Comparison of ENCODE assay signal across 13 mouse cellular contexts in the genomic region with DNA sequence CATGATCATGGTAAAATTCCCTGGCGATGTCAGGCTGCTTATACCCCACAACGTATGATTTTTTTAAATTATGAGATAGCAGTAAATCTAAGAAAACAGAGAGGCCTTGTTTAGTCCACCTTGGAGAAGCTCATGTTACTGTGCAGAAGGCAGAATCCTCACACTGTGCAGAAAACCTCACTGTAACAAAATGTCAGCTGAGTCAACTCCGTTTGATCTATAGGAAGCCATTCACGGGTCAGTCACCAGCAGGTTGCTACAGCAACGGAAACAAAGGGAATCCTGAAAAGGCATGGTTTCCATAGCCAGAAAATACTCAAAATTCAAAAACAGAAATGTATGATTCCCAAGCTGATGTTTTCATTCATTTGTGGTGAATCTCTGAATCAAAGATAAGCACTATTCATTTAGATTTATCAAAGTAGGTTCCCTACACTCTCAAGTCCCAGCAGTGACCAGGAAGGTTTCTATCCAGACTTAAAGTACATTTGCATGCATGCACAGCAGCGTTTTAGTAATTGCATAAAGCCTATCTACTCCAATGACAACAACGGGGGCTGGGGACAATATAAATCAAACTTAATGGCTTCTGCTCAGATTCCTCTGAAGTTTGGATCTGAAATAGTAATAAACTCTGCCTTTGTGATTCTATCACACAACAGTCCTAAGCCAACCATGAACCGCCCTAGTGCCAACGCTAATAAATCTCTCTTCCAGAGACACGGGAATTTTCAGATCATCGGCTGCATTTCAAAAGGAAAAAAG. TPM values are rescaled to one million over a fixed set of nuclear protein-coding genes. Genes with fewer than 3 reads are reported as not detected.
DNase-seq lines count a peak whose midpoint lies in the region; ATAC-seq lines count a peak whose summit lies in the region.
"Had no signal": no experiment of that assay in that cellular context is flagged by ENCODE, and none has a peak within 500 bp of the region (broad histone marks: within the 10 kb centered on the region; RNA-seq: fewer than 3 reads in every experiment).

No protein-coding gene starts in this region.

- ATAC-seq in forebrain, embryonic 11.5 days (replicated peaks; ENCODE audit: low FRiP score), result peak; percentile 87
- no peak for ATAC-seq in forebrain, embryonic 15.5 days (replicated peaks)
- peak; percentile 87 for ATAC-seq in hindbrain, embryonic 14.5 days (ENCODE audit: low FRiP score)
- ATAC-seq in midbrain, embryonic 16.5 days, result peak; percentile 93

- no peak for DNase-seq in forebrain, embryonic 11.5 days (ENCODE audit: low spot score)
- peak; percentile 75 for DNase-seq in embryo, embryonic 10 days (ENCODE audit: low spot score)
- peak; percentile 69 for DNase-seq in hindbrain, embryonic 14.5 days (ENCODE audit: low spot score)
- no peak for DNase-seq in spleen, adult 12 weeks (ENCODE audit: low spot score)
- no peak for DNase-seq in cerebellum, adult 11 months
- no peak for DNase-seq in thymus, postnatal 4 days
- DNase-seq: heart, adult 2 months; layer of hippocampus, adult 9-11 months; lung, postnatal 10 days had no signal

- no peaks in the 10 kb centered on the region for H3K36me3 ChIP-seq in forebrain, embryonic 11.5 days (ENCODE audit: control insufficient read depth, insufficient read depth, low read length)
- no peaks in the 10 kb centered on the region for H3K36me3 ChIP-seq in forebrain, embryonic 15.5 days
- no peaks in the 10 kb centered on the region for H3K36me3 ChIP-seq in hindbrain, embryonic 14.5 days (replicated peaks; ENCODE audit: control insufficient read depth, insufficient read depth)
- no peaks in the 10 kb centered on the region for H3K36me3 ChIP-seq in midbrain, embryonic 16.5 days (ENCODE audit: control insufficient read depth, insufficient read depth, low read length)
- H3K36me3 ChIP-seq: stomach, embryonic 15.5 days had no signal

- H3K9me3 ChIP-seq in forebrain, embryonic 11.5 days (ENCODE audit: control insufficient read depth, low read length), result no peaks in the 10 kb centered on the region
- H3K9me3 ChIP-seq in forebrain, embryonic 15.5 days, result no peaks in the 10 kb centered on the region
- H3K9me3 ChIP-seq in hindbrain, embryonic 14.5 days (ENCODE audit: control insufficient read depth, low read length), result no peaks in the 10 kb centered on the region
- no peaks in the 10 kb centered on the region for H3K9me3 ChIP-seq in midbrain, embryonic 16.5 days (replicated peaks; ENCODE audit: control insufficient read depth, low read length, poor library complexity, severe bottlenecking)
- H3K9me3 ChIP-seq: stomach, embryonic 15.5 days had no signal

- no peak overlapping the region for H3K4me2 ChIP-seq in forebrain, embryonic 11.5 days (ENCODE audit: low read depth, low read length, severe bottlenecking)
- no peak overlapping the region for H3K4me2 ChIP-seq in forebrain, embryonic 15.5 days (replicated peaks)
- 0 out of 2 replicates have a peak overlapping the region, but pooled peaks have one; percentile 7 for H3K4me2 ChIP-seq in hindbrain, embryonic 14.5 days (replicated peaks)
- no peak overlapping the region for H3K4me2 ChIP-seq in midbrain, embryonic 16.5 days (ENCODE audit: low read length)
- H3K4me2 ChIP-seq: stomach, embryonic 15.5 days had no signal

- no peak overlapping the region for H3K4me3 ChIP-seq in forebrain, embryonic 11.5 days (ENCODE audit: low read depth, low read length)
- H3K4me3 ChIP-seq in forebrain, embryonic 15.5 days, result no peak overlapping the region
- H3K4me3 ChIP-seq in hindbrain, embryonic 14.5 days (replicated peaks; ENCODE audit: low read length), result no peak overlapping the region
- H3K4me3 ChIP-seq in midbrain, embryonic 16.5 days (ENCODE audit: low read depth, low read length), result no peak overlapping the region
- H3K4me3 ChIP-seq: heart, adult 2 months; myocyte; stomach, embryonic 15.5 days had no signal

- 68% methylated on average over 11 of the region's 11 CpGs for WGBS in forebrain, embryonic 11.5 days
- WGBS in forebrain, embryonic 15.5 days, result 47% methylated on average over 11 of the region's 11 CpGs
- 31% methylated on average over 11 of the region's 11 CpGs for WGBS in hindbrain, embryonic 14.5 days
- 38% methylated on average over 11 of the region's 11 CpGs for WGBS in midbrain, embryonic 16.5 days

- no peak overlapping the region for H3K9ac ChIP-seq in forebrain, embryonic 11.5 days (ENCODE audit: low read length)
- no peak overlapping the region for H3K9ac ChIP-seq in forebrain, embryonic 15.5 days (replicated peaks)
- H3K9ac ChIP-seq in hindbrain, embryonic 14.5 days, result no peak overlapping the region
- no peak overlapping the region for H3K9ac ChIP-seq in midbrain, embryonic 16.5 days (ENCODE audit: low read depth, low read length)
- H3K9ac ChIP-seq: stomach, embryonic 15.5 days had no signal

- peaks cover 5% of the 10 kb centered on the region; the same call in 1 of the 2 replicates for H3K4me1 ChIP-seq in forebrain, embryonic 11.5 days (replicated peaks; ENCODE audit: control insufficient read depth, insufficient read depth, low read length)
- H3K4me1 ChIP-seq in forebrain, embryonic 15.5 days, result no peaks in the 10 kb centered on the region
- H3K4me1 ChIP-seq in hindbrain, embryonic 14.5 days (replicated peaks; ENCODE audit: control insufficient read depth, insufficient read depth, low read length), result peaks cover 15% of the 10 kb centered on the region
- H3K4me1 ChIP-seq in midbrain, embryonic 16.5 days (ENCODE audit: control insufficient read depth, insufficient read depth, low read length), result peaks cover 14% of the 10 kb centered on the region
- H3K4me1 ChIP-seq: stomach, embryonic 15.5 days had no signal

- no peak overlapping the region for H3K27ac ChIP-seq in forebrain, embryonic 11.5 days (ENCODE audit: low read depth, low read length)
- H3K27ac ChIP-seq in forebrain, embryonic 15.5 days (replicated peaks), result no peak overlapping the region
- peak overlapping the region; percentile 16; the same call in 1 of the 2 replicates for H3K27ac ChIP-seq in hindbrain, embryonic 14.5 days
- H3K27ac ChIP-seq in midbrain, embryonic 16.5 days (ENCODE audit: low read length), result peak overlapping the region; percentile 10; the same call in 1 of the 2 replicates
- H3K27ac ChIP-seq: heart, adult 2 months; stomach, embryonic 15.5 days had no signal

- H3K27me3 ChIP-seq in forebrain, embryonic 11.5 days (ENCODE audit: control insufficient read depth, insufficient read depth, low read length), result no peaks in the 10 kb centered on the region
- H3K27me3 ChIP-seq in forebrain, embryonic 15.5 days, result no peaks in the 10 kb centered on the region
- H3K27me3 ChIP-seq in hindbrain, embryonic 14.5 days (ENCODE audit: control insufficient read depth, insufficient read depth, low read length), result no peaks in the 10 kb centered on the region
- H3K27me3 ChIP-seq in midbrain, embryonic 16.5 days (ENCODE audit: control insufficient read depth, insufficient read depth, low read depth, low read length), result no peaks in the 10 kb centered on the region
- H3K27me3 ChIP-seq: stomach, embryonic 15.5 days had no signal

RNA-seq across cellular contexts. Expression of gene Col12a1, which starts 28.7 kb away (rescaled TPM):
- 12.1 and 12.5 TPM in 2 replicates for polyA plus RNA-seq in forebrain, embryonic 11.5 days (2014; fragmentation: Nextera tagmentation; extraction: Ambion mirVana)
- polyA plus RNA-seq in forebrain, embryonic 15.5 days (2015; fragmentation: Nextera tagmentation; extraction: Ambion mirVana), result 6.1 and 6.4 TPM in 2 replicates
- 9.8 and 11.8 TPM in 2 replicates for polyA plus RNA-seq in hindbrain, embryonic 14.5 days (2014; fragmentation: Nextera tagmentation; extraction: Ambion mirVana)
- 4.2 and 4.5 TPM in 2 replicates for polyA plus RNA-seq in midbrain, embryonic 16.5 days (2015; fragmentation: Nextera tagmentation; extraction: Ambion mirVana)

Comparison
In these comparisons a context has a peak if more than half of its experiments do, and no peak if none do; other contexts are left out.
1. DNase-seq: peak in embryo, embryonic 10 days (single experiment) and hindbrain, embryonic 14.5 days (single experiment); none in forebrain, embryonic 11.5 days (single experiment), spleen, adult 12 weeks (single experiment), cerebellum, adult 11 months (single experiment) and thymus, postnatal 4 days (single experiment).
2. H3K27ac ChIP-seq: peak in hindbrain, embryonic 14.5 days (single experiment) and midbrain, embryonic 16.5 days (single experiment); none in forebrain, embryonic 11.5 days (single experiment) and forebrain, embryonic 15.5 days (single experiment).